Mouse (Mus musculus) splenic B cell, adult 2 months (primary cell): ENCODE data around the gene Grk5.

Experiments
- DNase-seq: peaks from one replicate; pipeline ENCODE4 v3.0.0-alpha.2; 2011; ENCODE audit warnings: low read depth, low spot score
- H3K27me3 ChIP-seq: 2 replicates; pipeline ENCODE4 v1.6.1; 2012; ENCODE audit warnings: mild to moderate bottlenecking, low read length, moderate library complexity, mixed read lengths; ENCODE audit not compliant: control insufficient read depth, poor library complexity, insufficient read depth, severe bottlenecking
- H3K36me3 ChIP-seq: 2 replicates; pipeline ENCODE4 v1.6.1; 2012; ENCODE audit warnings: mild to moderate bottlenecking, low read length, moderate library complexity, mixed read lengths; ENCODE audit not compliant: control insufficient read depth, poor library complexity, insufficient read depth, severe bottlenecking

Gene Grk5

DNA sequence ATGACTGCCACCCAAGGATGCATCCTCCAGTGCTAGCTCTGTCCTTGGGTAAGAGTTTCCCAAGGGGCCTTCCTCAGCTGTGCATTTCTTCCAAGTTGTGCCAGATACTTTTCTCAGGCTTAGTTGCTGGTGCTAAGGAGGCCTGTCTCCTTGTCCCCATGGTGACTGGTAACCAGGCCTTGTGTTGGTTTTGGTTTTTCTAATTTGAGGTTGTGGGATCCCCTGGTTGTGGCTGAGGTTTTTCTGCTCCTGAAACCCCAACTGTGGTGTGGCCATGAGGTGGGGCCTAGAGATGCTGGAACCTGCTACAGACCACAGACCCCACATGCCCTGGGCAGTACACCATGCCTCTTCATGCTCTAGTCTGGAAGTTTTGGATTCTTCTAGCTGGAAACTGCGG, 90.0 kb downstream of the Grk5 start:
- DNase-seq = no peak
- H3K36me3 ChIP-seq = no peaks in the 10 kb centered on the region
- H3K27me3 ChIP-seq = no peaks in the 10 kb centered on the region

DNA sequence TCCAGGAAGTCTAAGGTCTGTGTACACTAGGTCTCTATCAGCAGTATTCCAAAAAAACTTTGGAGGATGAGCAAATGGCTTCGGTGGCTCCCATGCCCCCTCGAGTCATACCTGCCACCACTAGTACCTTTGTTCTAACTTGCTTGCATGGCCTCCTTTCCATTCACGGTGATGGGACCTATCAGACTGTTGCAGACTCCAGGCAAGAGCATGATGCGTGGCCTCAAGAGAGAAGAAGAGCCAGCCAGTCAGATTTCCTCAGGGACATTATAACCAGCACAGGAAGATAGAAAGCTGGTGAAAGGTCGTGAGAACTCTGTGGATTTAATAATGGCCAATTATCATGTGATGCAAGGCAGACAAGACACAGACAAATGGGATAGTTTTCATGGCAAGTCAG, 91.8 kb downstream of the Grk5 start:
- Histone ChIP-seq H3K27me3 (no peaks in the 10 kb centered on the region), H3K36me3 (no peaks in the 10 kb centered on the region)
- no peak for DNase-seq

DNA sequence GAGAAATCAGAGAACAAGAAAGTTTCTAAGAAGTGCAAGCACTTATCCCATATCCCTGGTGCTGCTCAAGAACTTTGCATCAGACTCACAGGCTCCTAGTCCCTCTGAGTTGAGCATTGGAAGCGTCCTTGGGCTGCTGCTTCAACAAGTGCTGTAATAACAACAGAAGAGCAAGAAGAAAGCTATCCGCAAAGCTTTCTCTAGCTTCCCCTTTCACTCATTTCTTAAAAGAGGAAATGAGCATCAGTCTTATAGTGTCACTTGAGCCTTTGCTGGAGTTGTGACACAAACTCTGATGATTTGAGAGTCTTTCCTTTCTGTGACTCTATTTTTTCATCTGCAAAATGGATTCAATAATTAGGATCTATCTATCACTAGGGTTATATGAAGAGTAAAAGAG, 92.3 kb downstream of the Grk5 start:
- H3K27me3 ChIP-seq = no peaks in the 10 kb centered on the region
- peak; percentile 55 for DNase-seq
- no peaks in the 10 kb centered on the region for H3K36me3 ChIP-seq

DNA sequence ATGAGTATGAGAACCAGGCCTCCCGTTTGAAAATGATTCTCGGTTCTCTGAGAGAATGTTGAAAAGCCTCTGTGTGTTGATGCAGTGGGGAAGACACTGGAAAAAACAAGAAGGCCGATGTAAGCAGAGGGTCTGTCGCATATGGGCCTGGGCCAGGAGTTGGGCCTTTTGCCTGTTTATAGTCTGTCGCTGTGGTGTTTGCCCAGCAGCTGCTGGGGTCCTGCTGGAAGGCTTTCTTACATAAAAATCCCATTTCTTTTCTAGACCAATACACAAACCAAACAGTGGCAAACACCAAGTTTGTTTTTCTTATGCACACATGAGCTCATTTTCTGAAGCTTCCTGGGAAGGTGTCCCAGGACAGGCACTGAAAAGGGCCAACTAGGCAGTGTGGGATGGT, 100.2 kb downstream of the Grk5 start:
- H3K27me3 ChIP-seq = no peaks in the 10 kb centered on the region
- H3K36me3 ChIP-seq = no peaks in the 10 kb centered on the region
- DNase-seq = no peak

DNA sequence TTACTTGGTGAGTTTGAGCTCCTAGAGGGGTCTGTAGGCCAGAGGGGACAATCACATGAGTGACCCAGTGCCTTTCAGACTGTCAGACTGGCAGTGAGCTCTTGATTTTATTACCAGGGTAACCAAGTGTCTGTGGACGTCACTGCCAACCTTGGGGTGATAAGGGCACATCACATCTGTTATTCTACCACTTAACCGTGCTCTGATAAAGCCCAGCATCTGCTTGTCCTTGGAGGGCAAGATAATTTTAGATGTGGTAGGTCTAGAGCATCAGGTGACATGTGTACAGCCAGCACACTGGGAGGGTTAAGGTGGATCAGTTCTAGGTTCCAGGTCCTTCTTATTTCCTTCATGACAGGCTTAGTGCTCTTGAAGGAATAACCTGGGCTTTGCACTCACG, 104.7 kb downstream of the Grk5 start:
- Histone ChIP-seq H3K36me3 (no peaks in the 10 kb centered on the region), H3K27me3 (no peaks in the 10 kb centered on the region; the same call in 1 of the 2 replicates)
- no peak for DNase-seq

DNA sequence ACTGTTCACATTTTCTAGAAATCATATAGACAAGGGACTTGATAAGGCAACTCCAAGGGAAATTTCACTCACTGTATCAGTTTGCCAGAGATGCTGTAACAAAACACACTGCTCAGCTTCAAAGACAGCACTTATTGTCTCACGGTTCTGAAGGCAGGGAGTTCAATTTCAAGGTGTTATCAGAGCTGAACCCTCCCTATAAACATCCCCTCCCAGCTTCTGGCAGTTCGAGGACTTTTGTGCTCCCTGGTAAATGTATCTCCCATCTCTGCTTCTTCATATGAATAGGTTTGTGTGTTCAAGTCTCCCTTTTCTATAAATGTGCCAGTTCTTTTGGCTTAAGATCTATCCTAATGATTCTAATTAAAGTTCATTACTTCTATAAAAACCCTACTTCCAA, 105.3 kb downstream of the Grk5 start:
- H3K27me3 ChIP-seq = no peaks in the 10 kb centered on the region; the same call in 1 of the 2 replicates
- H3K36me3 ChIP-seq = no peaks in the 10 kb centered on the region
- DNase-seq = no peak

DNA sequence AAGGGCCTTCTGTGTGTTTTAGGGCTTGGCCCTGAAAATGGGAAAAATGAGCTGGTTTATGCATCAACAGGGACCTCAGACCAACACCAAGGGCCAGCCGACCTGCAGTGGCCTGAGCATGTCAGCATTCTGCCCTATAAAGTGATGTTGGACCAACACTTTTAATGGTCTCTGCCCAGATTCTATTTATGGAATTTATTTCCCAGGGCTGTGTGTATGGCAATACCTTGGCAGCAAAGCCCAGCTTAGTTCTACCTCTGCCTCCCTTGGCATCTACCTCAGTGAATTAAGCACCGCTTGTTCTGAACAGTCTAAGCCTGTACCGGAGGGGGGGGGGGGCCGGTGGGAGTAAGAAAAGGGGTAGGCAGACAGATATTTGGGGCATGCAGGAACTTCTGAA, 108.2 kb downstream of the Grk5 start:
- DNase-seq = no peak
- H3K36me3 ChIP-seq = no peaks in the 10 kb centered on the region

DNA sequence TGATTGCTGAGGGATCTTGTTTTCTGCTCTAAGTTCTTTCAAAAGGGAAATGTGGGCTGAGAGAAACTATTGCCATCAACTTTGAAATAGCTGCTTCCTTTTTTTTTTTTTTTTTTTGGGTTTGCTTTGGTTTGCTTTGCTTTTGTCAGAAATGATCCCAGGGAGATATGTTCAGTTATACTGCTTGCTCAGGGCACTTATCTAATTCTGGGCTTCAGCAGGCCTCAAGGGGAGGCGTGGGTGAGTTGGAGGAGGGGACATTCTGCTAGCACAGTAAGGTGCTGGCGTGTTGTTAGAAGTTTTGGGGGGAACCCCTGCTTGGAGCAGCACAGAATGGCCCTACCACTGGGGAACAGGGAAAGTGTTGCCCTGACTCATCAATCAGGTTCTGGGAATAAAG, 110.1 kb downstream of the Grk5 start:
- DNase-seq = peak; percentile 5
- Histone ChIP-seq H3K36me3 (no peaks in the 10 kb centered on the region), H3K27me3 (no peaks in the 10 kb centered on the region; the same call in 1 of the 2 replicates)

More for the DNA sequence above, 108.2 kb downstream of the Grk5 start:
- H3K27me3 ChIP-seq = no peaks in the 10 kb centered on the region; the same call in 1 of the 2 replicates

DNA sequence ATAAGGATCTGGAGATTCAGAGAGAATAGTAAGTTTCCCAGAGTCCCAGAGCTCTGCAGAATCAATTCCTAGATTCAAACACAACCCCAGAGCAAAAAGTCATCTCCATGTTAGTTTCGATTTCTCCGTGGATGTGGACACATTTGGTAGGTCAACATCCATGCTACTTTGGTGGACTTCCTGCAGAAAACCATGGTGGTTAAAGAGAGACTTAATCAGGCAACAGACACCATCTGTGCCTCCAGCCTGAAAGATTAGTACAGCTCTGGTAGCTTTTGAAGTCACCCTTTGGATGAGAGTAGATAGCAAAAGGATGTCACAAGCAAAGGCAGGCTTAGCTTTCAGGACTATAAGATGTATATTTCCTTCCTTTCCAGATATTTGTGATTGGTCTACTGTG, 111.4 kb downstream of the Grk5 start:
- no peak for DNase-seq
- Histone ChIP-seq H3K36me3 (no peaks in the 10 kb centered on the region), H3K27me3 (no peaks in the 10 kb centered on the region; the same call in 1 of the 2 replicates)

DNA sequence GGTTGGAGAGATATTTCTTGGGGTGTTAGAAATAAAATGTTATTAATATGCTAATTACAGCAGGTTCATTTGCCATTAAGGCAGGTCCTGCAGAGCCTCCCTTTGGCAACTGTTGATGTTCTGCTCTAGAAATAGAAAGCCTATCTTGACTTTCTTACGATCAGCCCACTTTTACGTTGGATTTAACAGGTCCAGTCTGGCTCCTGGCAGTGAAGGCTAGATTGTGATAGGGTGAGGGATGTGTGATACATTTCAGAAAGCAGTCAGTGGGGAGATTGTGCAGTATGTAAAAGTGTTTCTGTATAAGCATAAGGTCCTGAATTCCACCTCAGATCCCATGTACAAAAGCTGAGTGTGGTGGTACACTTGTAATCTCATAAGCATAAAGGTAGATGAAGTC, 119.7 kb downstream of the Grk5 start:
- no peaks in the 10 kb centered on the region for H3K36me3 ChIP-seq
- no peaks in the 10 kb centered on the region for H3K27me3 ChIP-seq
- DNase-seq = no peak

DNA sequence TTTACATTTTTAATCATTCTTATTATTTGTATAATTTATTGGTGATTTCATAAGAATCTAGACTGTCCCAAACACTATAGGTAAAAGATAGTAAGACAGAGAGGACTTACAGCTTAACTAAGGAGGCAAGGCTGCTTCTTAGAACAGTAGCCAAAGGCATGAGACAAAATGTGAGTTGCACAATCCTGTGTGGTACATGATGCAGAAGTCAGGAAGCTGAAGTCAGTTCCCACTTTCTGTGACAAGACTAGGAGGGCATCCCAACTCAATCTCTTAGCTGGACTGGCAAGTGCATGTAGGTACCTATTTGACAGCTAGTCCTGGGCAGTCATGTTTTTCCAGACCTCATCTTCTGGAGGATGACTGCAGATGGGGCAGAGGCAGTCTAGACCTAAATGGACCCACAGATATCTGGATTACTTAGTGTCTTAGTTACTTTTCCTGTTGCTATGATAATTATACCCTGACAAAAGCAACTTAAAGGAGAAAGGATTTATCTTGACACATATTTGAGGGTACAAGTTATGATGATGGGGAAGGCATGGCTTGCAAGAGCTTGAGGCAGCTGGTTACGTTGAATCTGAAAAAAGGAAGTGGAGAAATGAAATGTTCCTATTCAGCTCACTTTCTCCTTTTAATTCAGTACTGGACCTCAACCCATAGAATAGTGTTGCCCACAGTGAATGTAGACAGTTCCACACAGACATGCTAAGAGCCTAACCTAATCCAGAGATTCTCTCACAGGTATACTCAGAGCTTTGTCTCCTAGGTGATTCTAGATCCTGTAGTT, 128.1 kb downstream of the Grk5 start:
- DNase-seq = no peak
- no peaks in the 10 kb centered on the region for H3K27me3 ChIP-seq
- H3K36me3 ChIP-seq = no peaks in the 10 kb centered on the region

DNA sequence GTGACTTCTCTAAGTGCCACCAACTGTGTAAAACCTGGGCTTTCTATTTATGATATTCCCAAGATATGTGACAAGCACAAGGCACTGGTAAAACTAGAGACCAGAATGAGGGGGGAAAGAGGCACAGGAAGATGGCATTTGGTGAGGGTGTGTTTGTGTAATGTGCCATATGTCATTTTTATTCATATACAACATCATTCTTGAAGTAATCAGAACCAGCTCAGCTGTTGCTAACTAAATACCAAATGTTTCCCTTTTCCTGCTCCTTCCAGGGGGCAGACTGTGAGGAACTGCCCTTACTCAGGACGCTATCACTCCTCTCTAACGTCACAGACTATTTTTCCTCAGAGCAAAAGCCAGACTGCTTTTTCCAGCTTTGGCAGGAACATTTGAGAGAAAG, 132.0 kb downstream of the Grk5 start:
- Histone ChIP-seq H3K36me3 (no peaks in the 10 kb centered on the region), H3K27me3 (no peaks in the 10 kb centered on the region)
- no peak for DNase-seq

DNA sequence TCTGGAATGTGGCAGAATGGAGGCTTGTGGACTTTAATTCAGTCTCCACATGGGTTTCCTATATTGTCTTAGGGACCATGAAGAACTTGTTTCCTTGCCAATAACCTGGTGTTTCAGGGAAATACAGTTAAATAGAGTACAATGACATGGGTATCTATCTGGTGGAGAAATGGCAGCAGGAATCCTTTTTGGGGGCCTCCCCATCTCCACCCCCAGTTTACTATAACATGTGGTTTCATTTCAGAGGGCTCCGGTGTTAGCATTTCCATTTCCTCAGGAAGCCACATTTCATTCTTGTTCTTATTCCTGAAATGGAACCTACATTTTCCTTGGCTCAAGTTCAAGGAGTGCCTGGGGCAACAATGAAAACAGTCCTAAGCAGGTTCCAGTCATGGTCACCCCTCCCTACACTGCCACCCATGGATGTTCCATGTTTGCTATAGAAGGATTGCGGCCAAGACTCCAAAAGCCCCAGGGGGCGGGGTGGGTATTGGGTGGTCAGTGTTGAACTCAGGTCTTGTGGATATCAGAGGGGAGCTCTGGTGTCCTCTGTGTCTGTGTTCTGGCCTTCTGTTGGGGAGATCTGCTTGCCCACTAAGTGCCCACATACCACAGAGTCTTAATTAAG, 132.5 kb downstream of the Grk5 start:
- no peak for DNase-seq
- no peaks in the 10 kb centered on the region for H3K36me3 ChIP-seq

DNA sequence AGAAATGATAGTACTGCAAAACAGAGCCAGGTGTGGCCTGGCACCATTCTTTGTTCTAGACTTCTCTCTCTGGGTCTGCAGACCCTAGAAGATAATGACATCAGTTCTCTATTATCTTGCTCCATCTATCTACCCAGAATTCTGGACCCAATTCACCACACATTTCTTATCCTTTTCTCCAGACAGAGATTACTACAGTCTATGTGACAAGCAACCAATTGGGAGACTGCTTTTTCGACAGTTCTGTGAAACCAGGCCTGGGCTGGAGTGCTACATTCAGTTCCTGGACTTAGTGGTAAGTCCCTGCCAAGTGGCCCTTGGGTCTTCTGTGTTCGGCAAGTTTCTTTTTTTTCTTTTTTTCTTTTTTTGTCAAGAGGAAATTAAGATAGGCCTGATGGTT, 142.0 kb downstream of the Grk5 start:
- no peaks in the 10 kb centered on the region for H3K27me3 ChIP-seq
- no peak for DNase-seq

More for the DNA sequence above, 132.5 kb downstream of the Grk5 start:
- H3K27me3 ChIP-seq = no peaks in the 10 kb centered on the region

DNA sequence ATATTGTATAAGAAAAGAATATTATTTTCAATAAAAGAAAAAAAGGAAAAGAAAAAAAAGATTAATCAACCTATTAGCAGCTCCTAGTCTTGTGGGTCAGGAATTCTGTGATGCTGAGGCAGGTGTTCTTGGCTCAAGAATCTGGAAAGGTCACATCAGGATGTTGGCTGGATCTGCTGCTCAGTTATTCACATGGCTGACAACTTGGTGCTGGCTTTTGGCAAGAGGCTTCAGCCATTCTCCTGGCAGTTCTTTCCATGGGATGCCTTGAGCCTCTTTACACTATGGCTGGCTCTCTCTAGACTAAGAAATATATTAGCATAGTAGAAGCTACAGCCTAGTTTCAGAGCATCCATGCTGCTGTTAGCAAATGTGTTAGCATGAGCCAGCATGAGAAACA, 149.6 kb downstream of the Grk5 start:
- no peak for DNase-seq
- Histone ChIP-seq H3K36me3 (no peaks in the 10 kb centered on the region), H3K27me3 (no peaks in the 10 kb centered on the region)

More for the DNA sequence above, 142.0 kb downstream of the Grk5 start:
- no peaks in the 10 kb centered on the region for H3K36me3 ChIP-seq
